Mouse (Mus musculus) megakaryocyte-erythroid progenitor cell, adult 5-6 weeks (primary cell): ENCODE data around the gene Tmprss9. TPM values are rescaled to one million over a fixed set of nuclear protein-coding genes. Genes with fewer than 3 reads are reported as not detected.

Experiments used
- total RNA-seq, 2 experiments: library from RNA; stranded (forward) in 1 of 2; stranded (reverse) in 1 of 2; fragments of 200-1000, 215-1000 nt in 1 of 2; fragments of >200 nt in 1 of 2; fragmentation: Nextera tagmentation in 1 of 2; gene quantifications; 2 replicates each; pipeline ENCODE4 v1.2.3; 2014 to 2017

Tmprss9 gene
- total RNA-seq, 2 experiments from 2014 or later, result not detected

Other genes starting within 250 kb of the Tmprss9 start
- 70.2 and 93.3 TPM in 2 replicates for gene Csnk1g2, start 249.0 kb upstream of the Tmprss9 start, total RNA-seq (2014; fragmentation: Nextera tagmentation)
- 117 and 120 TPM in 2 replicates for gene Csnk1g2, start 249.0 kb upstream of the Tmprss9 start, total RNA-seq (2017)
- gene Btbd2, start 214.8 kb upstream of the Tmprss9 start, total RNA-seq (2014; fragmentation: Nextera tagmentation), result 27.4 and 32.0 TPM in 2 replicates
- gene Btbd2, start 214.8 kb upstream of the Tmprss9 start, total RNA-seq (2017), result 11.8 and 14.8 TPM in 2 replicates
- gene Mknk2, start 193.7 kb upstream of the Tmprss9 start, total RNA-seq (2014; fragmentation: Nextera tagmentation), result 149 and 158 TPM in 2 replicates
- gene Mknk2, start 193.7 kb upstream of the Tmprss9 start, total RNA-seq (2017), result 78.4 and 117 TPM in 2 replicates
- gene Mob3a, start 169.9 kb upstream of the Tmprss9 start, total RNA-seq (2014; fragmentation: Nextera tagmentation), result 22.8 and 29.1 TPM in 2 replicates
- gene Mob3a, start 169.9 kb upstream of the Tmprss9 start, total RNA-seq (2017), result 30.5 and 38.6 TPM in 2 replicates
- 22.8 and 26.4 TPM in 2 replicates for gene Izumo4, start 169.7 kb upstream of the Tmprss9 start, total RNA-seq (2014; fragmentation: Nextera tagmentation)
- gene Izumo4, start 169.7 kb upstream of the Tmprss9 start, total RNA-seq (2017), result 3.0 and 4.5 TPM in 2 replicates
- 54.1 and 79.5 TPM in 2 replicates for gene Ap3d1, start 129.6 kb upstream of the Tmprss9 start, total RNA-seq (2014; fragmentation: Nextera tagmentation)
- 36.6 and 37.8 TPM in 2 replicates for gene Ap3d1, start 129.6 kb upstream of the Tmprss9 start, total RNA-seq (2017)
- gene Dot1l, start 116.6 kb upstream of the Tmprss9 start, total RNA-seq (2014; fragmentation: Nextera tagmentation), result 67.0 and 83.2 TPM in 2 replicates
- gene Dot1l, start 116.6 kb upstream of the Tmprss9 start, total RNA-seq (2017), result 9.9 and 14.0 TPM in 2 replicates
- gene Sf3a2, start 73.7 kb upstream of the Tmprss9 start, total RNA-seq (2014; fragmentation: Nextera tagmentation), result 97.7 and 118 TPM in 2 replicates
- 24.1 and 27.1 TPM in 2 replicates for gene Sf3a2, start 73.7 kb upstream of the Tmprss9 start, total RNA-seq (2017)
- 114 and 155 TPM in 2 replicates for gene Plekhj1, start 73.2 kb upstream of the Tmprss9 start, total RNA-seq (2014; fragmentation: Nextera tagmentation)
- gene Plekhj1, start 73.2 kb upstream of the Tmprss9 start, total RNA-seq (2017), result 41.1 and 51.5 TPM in 2 replicates
- gene Amh, start 66.6 kb upstream of the Tmprss9 start, total RNA-seq (2014; fragmentation: Nextera tagmentation), result 0.59 TPM in 1 of 2 replicates, not detected in the other
- gene Amh, start 66.6 kb upstream of the Tmprss9 start, total RNA-seq (2017), result not detected in 2 replicates
- gene Jsrp1, start 58.4 kb upstream of the Tmprss9 start, total RNA-seq (2014; fragmentation: Nextera tagmentation), result not detected in 2 replicates
- not detected in 2 replicates for gene Jsrp1, start 58.4 kb upstream of the Tmprss9 start, total RNA-seq (2017)
- gene Oaz1, start 45.2 kb upstream of the Tmprss9 start, total RNA-seq (2014; fragmentation: Nextera tagmentation), result 1,436 and 1,526 TPM in 2 replicates
- 220 and 353 TPM in 2 replicates for gene Oaz1, start 45.2 kb upstream of the Tmprss9 start, total RNA-seq (2017)
- 1.6 TPM in 1 of 2 replicates, not detected in the other for gene Lingo3, start 27.8 kb upstream of the Tmprss9 start, total RNA-seq (2014; fragmentation: Nextera tagmentation)
- not detected in 2 replicates for gene Lingo3, start 27.8 kb upstream of the Tmprss9 start, total RNA-seq (2017)
- 291 and 326 TPM in 2 replicates for gene Lsm7, start 16.6 kb upstream of the Tmprss9 start, total RNA-seq (2014; fragmentation: Nextera tagmentation)
- 401 and 445 TPM in 2 replicates for gene Lsm7, start 16.6 kb upstream of the Tmprss9 start, total RNA-seq (2017)
- gene Sppl2b, start 16.6 kb upstream of the Tmprss9 start, total RNA-seq (2014; fragmentation: Nextera tagmentation), result 116 and 117 TPM in 2 replicates
- gene Sppl2b, start 16.6 kb upstream of the Tmprss9 start, total RNA-seq (2017), result 45.6 and 65.4 TPM in 2 replicates
- 206 and 233 TPM in 2 replicates for gene Timm13, start 29.1 kb downstream of the Tmprss9 start, total RNA-seq (2014; fragmentation: Nextera tagmentation)
- 27.7 and 49.2 TPM in 2 replicates for gene Timm13, start 29.1 kb downstream of the Tmprss9 start, total RNA-seq (2017)
- 14.9 and 24.4 TPM in 2 replicates for gene Lmnb2, start 46.4 kb downstream of the Tmprss9 start, total RNA-seq (2014; fragmentation: Nextera tagmentation)
- 24.0 and 29.0 TPM in 2 replicates for gene Lmnb2, start 46.4 kb downstream of the Tmprss9 start, total RNA-seq (2017)
- gene Gadd45b, start 58.2 kb downstream of the Tmprss9 start, total RNA-seq (2014; fragmentation: Nextera tagmentation), result not detected in 2 replicates
- 7.5 and 8.7 TPM in 2 replicates for gene Gadd45b, start 58.2 kb downstream of the Tmprss9 start, total RNA-seq (2017)
- 1.5 and 3.6 TPM in 2 replicates for gene Gng7, start 143.1 kb downstream of the Tmprss9 start, total RNA-seq (2014; fragmentation: Nextera tagmentation)
- gene Gng7, start 143.1 kb downstream of the Tmprss9 start, total RNA-seq (2017), result 0.14 and 0.46 TPM in 2 replicates
- not detected in 2 replicates for gene Diras1, start 153.8 kb downstream of the Tmprss9 start, total RNA-seq (2014; fragmentation: Nextera tagmentation)
- gene Diras1, start 153.8 kb downstream of the Tmprss9 start, total RNA-seq (2017), result not detected in 2 replicates
- gene Slc39a3, start 165.6 kb downstream of the Tmprss9 start, total RNA-seq (2014; fragmentation: Nextera tagmentation), result 7.0 TPM in 2 replicates
- 3.4 and 7.2 TPM in 2 replicates for gene Slc39a3, start 165.6 kb downstream of the Tmprss9 start, total RNA-seq (2017)
- gene Sgta, start 188.3 kb downstream of the Tmprss9 start, total RNA-seq (2014; fragmentation: Nextera tagmentation), result 59.4 and 61.4 TPM in 2 replicates
- 34.2 and 41.6 TPM in 2 replicates for gene Sgta, start 188.3 kb downstream of the Tmprss9 start, total RNA-seq (2017)
- gene Thop1, start 198.2 kb downstream of the Tmprss9 start, total RNA-seq (2014; fragmentation: Nextera tagmentation), result 40.7 and 52.0 TPM in 2 replicates
- gene Thop1, start 198.2 kb downstream of the Tmprss9 start, total RNA-seq (2017), result 46.0 and 58.3 TPM in 2 replicates
- not detected in 2 replicates for gene Creb3l3, start 227.0 kb downstream of the Tmprss9 start, total RNA-seq (2014; fragmentation: Nextera tagmentation)
- not detected in 2 replicates for gene Creb3l3, start 227.0 kb downstream of the Tmprss9 start, total RNA-seq (2017)
- 111 and 122 TPM in 2 replicates for gene Map2k2, start 234.1 kb downstream of the Tmprss9 start, total RNA-seq (2014; fragmentation: Nextera tagmentation)
- gene Map2k2, start 234.1 kb downstream of the Tmprss9 start, total RNA-seq (2017), result 38.7 and 50.2 TPM in 2 replicates